Mouse (Mus musculus): ENCODE results near the gene Zfp688. TPM values are rescaled to one million over a fixed set of nuclear protein-coding genes. Genes with fewer than 3 reads are reported as not detected.
"Not testable (repeated sequence)": the region's sequence is repeated elsewhere in the genome, so short reads cannot be mapped to it uniquely, and the experiment has no call there.

Gene Zfp688
- polyA plus RNA-seq, 1 experiment from 2014 or later, result 35.7 TPM

GRCm38 (mm10) chr7:127425911-127426310 is 4.0 kb upstream of the Zfp688 start:
- no peak overlapping the region for H3K4me2 ChIP-seq (ENCODE audit: low read depth, low read length)
- no peaks in the 10 kb centered on the region for H3K9me3 ChIP-seq (ENCODE audit: control insufficient read depth, low read length)
- peaks cover 4% of the 10 kb centered on the region for H3K4me1 ChIP-seq (ENCODE audit: control insufficient read depth, insufficient read depth, low read length)
- 88% methylated on average over 2 of the region's 2 CpGs for whole genome bisulfite sequencing
- H3K36me3 ChIP-seq (ENCODE audit: control insufficient read depth, insufficient read depth, low read length), result no peaks in the 10 kb centered on the region
- no peak overlapping the region for H3K27ac ChIP-seq (ENCODE audit: low read depth, low read length)
- H3K27me3 ChIP-seq (ENCODE audit: control insufficient read depth, insufficient read depth, low read length), result no peaks in the 10 kb centered on the region
- H3K4me3 ChIP-seq (ENCODE audit: low read depth, low read length), result no peak overlapping the region
- H3K9ac ChIP-seq (replicated peaks; ENCODE audit: low read depth, low read length), result no peak overlapping the region
- no peak for ATAC-seq (ENCODE audit: low read depth)

- Histone ChIP-seq H3K4me2 (ENCODE audit: low read depth, low read length) (no peak overlapping the region), H3K36me3 (ENCODE audit: control insufficient read depth, insufficient read depth, low read length) (no peaks in the 10 kb centered on the region), H3K27me3 (ENCODE audit: control insufficient read depth, insufficient read depth, low read length) (no peaks in the 10 kb centered on the region), H3K4me3 (ENCODE audit: low read depth, low read length) (no peak overlapping the region), H3K9ac (replicated peaks; ENCODE audit: low read depth, low read length) (no peak overlapping the region), H3K4me1 (ENCODE audit: control insufficient read depth, insufficient read depth, low read length) (peaks cover 4% of the 10 kb centered on the region), H3K27ac (ENCODE audit: low read depth, low read length) (no peak overlapping the region), H3K9me3 (ENCODE audit: control insufficient read depth, low read length) (no peaks in the 10 kb centered on the region)
- no peak for ATAC-seq (ENCODE audit: low read depth)
- 89% methylated on average over 3 of the region's 3 CpGs for WGBS
These were observed 3.4 kb upstream of the Zfp688 start for GRCm38 (mm10) chr7:127425291-127425690.

GRCm38 (mm10) chr7:127422247-127422646 is 379 bp upstream of the Zfp688 start:
- Histone ChIP-seq H3K27me3 (ENCODE audit: control insufficient read depth, insufficient read depth, low read length) (no peaks in the 10 kb centered on the region), H3K36me3 (ENCODE audit: control insufficient read depth, insufficient read depth, low read length) (0 out of 2 replicates have a peak, but pooled peaks cover 3% of the 10 kb centered on the region), H3K9me3 (ENCODE audit: control insufficient read depth, low read length) (no peaks in the 10 kb centered on the region), H3K4me3 (ENCODE audit: low read depth, low read length) (peak overlapping the region; percentile 71), H3K4me1 (ENCODE audit: control insufficient read depth, insufficient read depth, low read length) (peaks cover 4% of the 10 kb centered on the region), H3K4me2 (ENCODE audit: low read depth, low read length) (peak overlapping the region; percentile 97), H3K27ac (ENCODE audit: low read depth, low read length) (peak overlapping the region; percentile 79), H3K9ac (replicated peaks; ENCODE audit: low read depth, low read length) (peak overlapping the region; percentile 78)
- 1% methylated on average over 15 of the region's 15 CpGs for WGBS
- peak; percentile 81 for ATAC-seq (ENCODE audit: low read depth)

- WGBS, result 81% methylated on average over 2 of the region's 2 CpGs
- Histone ChIP-seq H3K4me1 (ENCODE audit: control insufficient read depth, insufficient read depth, low read length) (no peaks in the 10 kb centered on the region), H3K9ac (replicated peaks; ENCODE audit: low read depth, low read length) (no peak overlapping the region), H3K4me2 (ENCODE audit: low read depth, low read length) (no peak overlapping the region), H3K4me3 (ENCODE audit: low read depth, low read length) (no peak overlapping the region), H3K27ac (ENCODE audit: low read depth, low read length) (no peak overlapping the region), H3K27me3 (ENCODE audit: control insufficient read depth, insufficient read depth, low read length) (no peaks in the 10 kb centered on the region), H3K9me3 (ENCODE audit: control insufficient read depth, low read length) (no peaks in the 10 kb centered on the region), H3K36me3 (ENCODE audit: control insufficient read depth, insufficient read depth, low read length) (no peaks in the 10 kb centered on the region)
- no peak for ATAC-seq (ENCODE audit: low read depth)
These were observed 10.4 kb downstream of the Zfp688 start for GRCm38 (mm10) chr7:127411418-127411817.

- not testable (repeated sequence) for H3K4me1 ChIP-seq (ENCODE audit: control insufficient read depth, insufficient read depth, low read length); H3K9me3 ChIP-seq (ENCODE audit: control insufficient read depth, low read length); H3K36me3 ChIP-seq (ENCODE audit: control insufficient read depth, insufficient read depth, low read length); H3K27me3 ChIP-seq (ENCODE audit: control insufficient read depth, insufficient read depth, low read length)
- WGBS, result 5% methylated on average over 39 of the region's 40 CpGs
- peak within 1 kb of the TSS; percentile 67 for H3K9ac ChIP-seq (replicated peaks; ENCODE audit: low read depth, low read length)
- ATAC-seq (ENCODE audit: low read depth), result peak; percentile 86
- H3K4me3 ChIP-seq (ENCODE audit: low read depth, low read length), result peak within 1 kb of the TSS; percentile 45
- H3K27ac ChIP-seq (ENCODE audit: low read depth, low read length), result peak within 1 kb of the TSS; percentile 35
- H3K4me2 ChIP-seq (ENCODE audit: low read depth, low read length), result peak within 1 kb of the TSS; percentile 79
These were observed 15.6 kb downstream of the Zfp688 start, which contains the start of gene Zfp764 for GRCm38 (mm10) chr7:127406002-127406987. Gene Zfp764 (minus strand): TSS chr7:127406822.

GRCm38 (mm10) chr7:127404101-127404500 is 17.8 kb downstream of the Zfp688 start:
- ATAC-seq (ENCODE audit: low read depth); H3K36me3 ChIP-seq (ENCODE audit: control insufficient read depth, insufficient read depth, low read length); H3K9ac ChIP-seq (replicated peaks; ENCODE audit: low read depth, low read length); H3K27ac ChIP-seq (ENCODE audit: low read depth, low read length); H3K27me3 ChIP-seq (ENCODE audit: control insufficient read depth, insufficient read depth, low read length); H3K4me3 ChIP-seq (ENCODE audit: low read depth, low read length); H3K4me1 ChIP-seq (ENCODE audit: control insufficient read depth, insufficient read depth, low read length); H3K9me3 ChIP-seq (ENCODE audit: control insufficient read depth, low read length); H3K4me2 ChIP-seq (ENCODE audit: low read depth, low read length): not testable (repeated sequence)
- 97% methylated on average over 6 of the region's 6 CpGs for WGBS

- H3K4me2 ChIP-seq (ENCODE audit: low read depth, low read length), result no peak overlapping the region
- H3K4me3 ChIP-seq (ENCODE audit: low read depth, low read length), result no peak overlapping the region
- H3K9me3 ChIP-seq (ENCODE audit: control insufficient read depth, low read length), result no peaks in the 10 kb centered on the region
- H3K27ac ChIP-seq (ENCODE audit: low read depth, low read length), result no peak overlapping the region
- H3K36me3 ChIP-seq (ENCODE audit: control insufficient read depth, insufficient read depth, low read length), result no peaks in the 10 kb centered on the region
- no peak for ATAC-seq (ENCODE audit: low read depth)
- H3K4me1 ChIP-seq (ENCODE audit: control insufficient read depth, insufficient read depth, low read length), result no peaks in the 10 kb centered on the region
- no peak overlapping the region for H3K9ac ChIP-seq (replicated peaks; ENCODE audit: low read depth, low read length)
- 49% methylated on average over 2 of the region's 2 CpGs for WGBS
- H3K27me3 ChIP-seq (ENCODE audit: control insufficient read depth, insufficient read depth, low read length), result no peaks in the 10 kb centered on the region
These were observed 18.9 kb downstream of the Zfp688 start for GRCm38 (mm10) chr7:127402980-127403379.

GRCm38 (mm10) chr7:127400355-127400754 is 21.5 kb downstream of the Zfp688 start:
- Histone ChIP-seq H3K4me3 (ENCODE audit: low read depth, low read length) (no peak overlapping the region), H3K27ac (ENCODE audit: low read depth, low read length) (no peak overlapping the region), H3K9me3 (ENCODE audit: control insufficient read depth, low read length) (no peaks in the 10 kb centered on the region), H3K4me2 (ENCODE audit: low read depth, low read length) (no peak overlapping the region), H3K36me3 (ENCODE audit: control insufficient read depth, insufficient read depth, low read length) (no peaks in the 10 kb centered on the region), H3K9ac (replicated peaks; ENCODE audit: low read depth, low read length) (no peak overlapping the region), H3K27me3 (ENCODE audit: control insufficient read depth, insufficient read depth, low read length) (no peaks in the 10 kb centered on the region), H3K4me1 (ENCODE audit: control insufficient read depth, insufficient read depth, low read length) (no peaks in the 10 kb centered on the region)
- WGBS, result 68% methylated on average over 3 of the region's 3 CpGs
- ATAC-seq (ENCODE audit: low read depth), result no peak

GRCm38 (mm10) chr7:127393944-127394333 is 27.9 kb downstream of the Zfp688 start:
- Histone ChIP-seq H3K27ac (ENCODE audit: low read depth, low read length) (peak overlapping the region; percentile 92), H3K9ac (replicated peaks; ENCODE audit: low read depth, low read length) (peak overlapping the region; percentile 50), H3K4me1 (ENCODE audit: control insufficient read depth, insufficient read depth, low read length) (peaks cover 10% of the 10 kb centered on the region; the same call in 1 of the 2 replicates), H3K36me3 (ENCODE audit: control insufficient read depth, insufficient read depth, low read length) (no peaks in the 10 kb centered on the region), H3K9me3 (ENCODE audit: control insufficient read depth, low read length) (no peaks in the 10 kb centered on the region), H3K4me3 (ENCODE audit: low read depth, low read length) (peak overlapping the region; percentile 68), H3K27me3 (ENCODE audit: control insufficient read depth, insufficient read depth, low read length) (no peaks in the 10 kb centered on the region), H3K4me2 (ENCODE audit: low read depth, low read length) (peak overlapping the region; percentile 78)
- 21% methylated on average over 7 of the region's 7 CpGs for WGBS
- ATAC-seq (ENCODE audit: low read depth), result peak; percentile 19; the same call in 1 of the 2 replicates

Measured in neural tube, embryonic 14.5 days (tissue).